Mouse (Mus musculus): ENCODE results near the gene Trim61.
"Not testable (repeated sequence)": the region's sequence is repeated elsewhere in the genome, so short reads cannot be mapped to it uniquely, and the experiment has no call there.

Trim61 gene

DNA sequence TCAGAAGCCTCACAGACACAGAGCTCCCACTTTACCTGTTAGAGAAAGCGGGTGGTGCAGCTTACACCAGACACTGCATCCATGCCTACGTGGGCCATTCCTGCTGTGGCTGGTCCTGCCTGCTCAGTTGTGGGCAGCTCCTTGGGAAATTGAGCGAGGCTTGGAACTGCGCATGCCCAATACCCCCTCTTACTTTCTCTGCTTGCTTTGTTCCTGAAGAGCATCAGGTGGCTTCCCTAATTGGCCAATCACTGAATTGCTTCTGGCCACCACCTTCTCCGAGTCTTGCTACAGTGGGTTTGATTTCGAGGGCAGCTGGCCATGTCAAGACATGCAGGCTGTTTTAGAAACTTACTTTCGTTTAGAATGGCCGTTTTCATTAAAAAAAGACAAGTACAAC, at the start of gene Trim61, which contains the start of gene Trim60:
Gene Trim61, minus strand, starts transcription at position 101 of the 400 bp plus-strand sequence.
Gene Trim60, minus strand, starts transcription at position 162 of the 400 bp plus-strand sequence.
- DNase-seq (ENCODE audit: low spot score in 2 of 2) = no peak

DNA sequence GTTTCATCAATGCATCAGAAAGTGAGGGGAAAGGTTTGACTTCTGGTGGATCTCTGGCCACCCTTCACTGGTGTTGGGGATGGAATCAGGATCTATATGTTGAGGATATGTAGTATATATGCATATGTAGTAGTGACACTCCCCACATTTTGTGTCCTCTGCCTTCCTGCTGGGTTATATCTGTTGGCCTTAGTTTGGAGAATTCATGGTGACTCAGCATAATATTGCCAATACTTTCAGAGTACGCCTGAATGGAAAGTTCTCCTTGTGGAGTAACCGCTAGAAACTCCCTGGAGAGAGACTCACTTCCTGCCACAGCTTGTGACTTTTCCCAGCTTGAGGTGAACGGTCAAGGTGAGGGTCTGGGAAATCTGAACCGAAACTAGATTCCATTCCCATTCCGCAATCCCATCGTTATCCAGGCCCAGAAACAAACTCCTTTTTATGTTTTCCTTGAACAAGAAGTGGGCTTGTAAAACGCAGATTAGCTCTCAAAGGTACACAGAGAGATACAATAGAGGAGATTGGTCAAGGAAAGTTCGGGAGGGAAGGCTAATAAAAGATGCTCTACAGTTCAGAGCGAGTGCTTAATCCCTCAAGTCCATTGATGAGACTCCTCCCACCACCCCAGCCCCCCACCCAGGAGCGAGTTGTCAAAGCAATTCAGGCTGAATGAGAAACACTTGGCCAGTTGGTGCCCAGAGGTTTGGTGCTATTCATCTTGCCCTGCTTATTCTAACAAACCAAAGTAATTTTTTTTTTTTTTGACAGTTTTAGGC, 49.6 kb upstream of the Trim61 start:
- no peak for DNase-seq (ENCODE audit: low spot score in 2 of 2)

DNA sequence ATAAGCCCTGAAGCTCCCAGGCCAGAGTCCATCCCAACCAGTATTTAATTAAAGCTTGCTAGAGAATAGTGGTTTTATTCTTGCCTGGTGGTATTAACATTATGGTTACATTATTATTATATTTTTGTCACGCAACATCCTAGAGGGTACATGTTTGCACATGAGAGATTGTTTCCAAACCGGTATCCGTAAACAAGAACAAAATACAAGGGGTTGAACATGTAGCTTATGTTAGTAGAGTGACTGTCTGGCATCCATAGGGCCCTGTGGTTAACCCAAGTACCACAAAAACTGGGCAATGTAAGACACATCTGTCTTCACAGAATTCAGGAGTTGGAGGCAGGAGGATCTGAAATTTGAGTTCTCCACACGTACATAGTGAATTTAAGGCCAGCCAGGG, 48.7 kb upstream of the Trim61 start:
- no peak for DNase-seq (ENCODE audit: low spot score in 2 of 2)

DNA sequence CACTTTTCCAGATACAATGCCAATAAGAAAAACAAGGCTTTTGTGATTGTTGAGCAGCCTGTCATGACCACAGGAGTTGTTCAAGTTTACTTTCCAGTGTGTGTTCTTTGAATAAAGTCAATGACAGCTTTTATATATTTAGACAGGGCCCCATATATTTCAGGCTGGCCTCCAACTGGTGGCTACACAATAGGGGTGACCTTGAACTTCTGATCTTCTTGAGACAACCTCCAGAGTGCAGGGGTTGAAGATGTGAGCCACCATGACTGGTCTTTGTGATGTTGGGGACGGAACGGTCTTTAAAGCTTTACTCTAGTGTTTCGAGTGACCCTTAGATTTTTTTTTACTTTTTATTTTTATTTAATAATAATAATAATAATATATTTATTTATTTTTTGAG, 47.3 kb upstream of the Trim61 start:
- DNase-seq (ENCODE audit: low spot score in 2 of 2) = no peak

DNA sequence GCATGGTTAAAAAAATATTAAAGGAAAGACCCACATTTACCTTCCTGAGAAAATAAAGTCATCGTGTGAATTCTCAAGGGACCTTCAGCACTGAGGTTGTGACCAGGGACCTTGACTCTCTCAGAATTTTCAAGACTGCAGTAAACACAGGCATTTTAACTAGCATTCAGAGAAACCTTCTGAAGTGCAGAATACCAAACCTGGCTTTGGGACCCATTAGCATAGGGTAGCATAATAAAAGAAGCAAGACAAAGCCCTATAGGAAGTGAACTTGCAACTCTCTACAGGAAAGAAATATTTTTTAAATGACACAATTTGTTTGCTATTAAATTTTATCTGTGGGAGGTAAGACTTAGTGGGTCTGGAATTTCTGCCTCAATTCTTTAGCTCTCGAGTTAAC, 45.7 kb upstream of the Trim61 start:
- no peak for DNase-seq (ENCODE audit: low spot score in 2 of 2)

DNA sequence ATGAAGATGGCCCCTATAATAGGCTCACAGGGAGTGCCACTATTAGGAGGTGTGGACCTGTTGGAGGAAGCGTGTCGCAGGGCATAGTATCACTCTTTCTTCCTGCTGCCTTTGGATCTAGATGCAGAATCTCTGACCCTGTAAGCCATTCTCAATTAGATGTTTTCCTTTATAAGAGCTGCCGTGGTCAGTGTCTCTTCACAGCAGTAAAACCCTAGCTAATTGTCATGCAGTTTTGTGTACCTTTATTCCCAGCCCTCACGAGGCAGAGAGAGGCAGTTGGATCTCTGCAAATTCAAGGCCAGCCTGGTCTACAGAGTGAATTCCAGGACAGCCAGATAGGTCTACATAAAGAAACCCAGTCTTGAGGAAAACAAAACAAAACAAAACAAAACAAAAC, 43.9 kb upstream of the Trim61 start:
- DNase-seq (ENCODE audit: low spot score in 2 of 2) = no peak

DNA sequence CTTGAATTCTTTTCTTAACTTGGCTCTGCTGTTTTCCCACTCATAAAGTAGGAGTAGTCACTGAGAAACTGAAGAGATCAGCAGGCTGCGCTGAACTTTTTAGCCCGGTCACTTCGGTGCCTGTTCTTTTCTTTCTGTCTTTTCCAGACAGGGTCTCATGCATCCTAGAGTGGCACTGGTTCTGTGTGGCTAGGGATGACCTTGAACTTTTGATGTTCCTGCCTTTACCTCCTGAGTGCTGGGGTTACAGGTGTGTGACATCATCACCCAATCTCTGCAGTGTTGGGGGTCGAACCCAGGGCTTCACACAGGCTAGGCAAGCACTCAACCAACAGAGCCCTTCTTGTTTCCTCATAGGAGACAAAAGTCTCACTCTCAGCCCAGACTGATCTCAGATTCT, 38.4 kb upstream of the Trim61 start:
- DNase-seq (ENCODE audit: low spot score in 2 of 2) = no peak

DNA sequence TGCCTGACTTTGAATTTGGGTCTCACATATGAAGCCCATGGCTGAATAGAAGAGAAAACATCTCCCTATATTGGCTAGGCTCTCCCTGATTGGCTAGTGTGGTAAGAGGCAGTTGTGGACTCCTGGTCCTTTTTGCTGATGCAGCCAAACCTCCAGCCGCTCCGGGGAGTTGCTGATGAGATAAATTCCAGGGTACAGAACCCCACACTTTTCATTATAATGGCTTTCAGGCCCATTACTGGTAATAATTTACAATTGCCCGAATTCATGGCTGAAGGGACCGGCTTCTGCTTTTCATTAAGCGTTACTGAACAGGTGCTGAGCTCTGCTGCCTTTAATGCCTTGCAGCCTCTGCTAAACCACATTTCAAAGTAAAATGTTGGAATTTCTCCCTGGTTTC, 35.6 kb upstream of the Trim61 start:
- DNase-seq (ENCODE audit: low spot score in 2 of 2) = no peak

DNA sequence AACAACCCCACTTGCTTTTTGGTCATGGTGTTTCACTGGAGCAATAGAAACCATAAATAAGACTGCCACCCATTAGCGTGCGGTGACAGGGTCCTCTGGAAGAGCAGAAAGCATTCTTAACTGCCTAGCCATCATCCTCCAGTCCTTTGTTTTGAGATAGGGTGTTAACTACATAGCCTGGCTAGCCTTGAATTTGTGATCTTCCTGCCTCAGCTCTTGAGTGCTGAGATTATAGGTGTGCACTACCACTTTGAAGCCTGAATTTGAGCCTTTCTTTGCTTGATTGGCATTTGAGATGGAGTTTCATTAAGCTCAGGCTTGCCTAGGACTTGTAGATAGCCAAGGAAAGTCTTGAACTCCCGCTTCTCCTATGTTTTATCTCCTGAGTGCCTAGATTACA, 35.2 kb upstream of the Trim61 start:
- DNase-seq (ENCODE audit: low spot score in 2 of 2) = no peak

DNA sequence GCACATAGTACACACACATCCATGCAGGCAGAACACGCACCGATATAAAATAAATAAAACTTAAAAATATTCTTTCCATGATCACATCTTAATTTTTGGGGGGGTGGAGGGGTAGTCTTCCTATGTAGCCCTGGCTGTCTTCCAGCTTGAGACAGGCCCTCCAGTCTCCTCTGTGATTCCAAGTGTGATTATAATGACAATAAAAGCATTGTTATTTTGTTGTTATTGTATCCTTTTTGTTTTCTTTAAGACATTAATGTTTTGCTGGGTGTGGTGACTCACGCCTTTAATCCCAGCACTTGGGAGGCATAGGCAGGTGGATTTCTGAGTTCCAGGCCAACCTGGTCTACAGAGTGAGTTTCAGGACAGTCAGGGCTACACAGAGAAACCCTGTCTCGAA, 29.5 kb upstream of the Trim61 start:
- DNase-seq (ENCODE audit: low spot score in 2 of 2) = no peak

DNA sequence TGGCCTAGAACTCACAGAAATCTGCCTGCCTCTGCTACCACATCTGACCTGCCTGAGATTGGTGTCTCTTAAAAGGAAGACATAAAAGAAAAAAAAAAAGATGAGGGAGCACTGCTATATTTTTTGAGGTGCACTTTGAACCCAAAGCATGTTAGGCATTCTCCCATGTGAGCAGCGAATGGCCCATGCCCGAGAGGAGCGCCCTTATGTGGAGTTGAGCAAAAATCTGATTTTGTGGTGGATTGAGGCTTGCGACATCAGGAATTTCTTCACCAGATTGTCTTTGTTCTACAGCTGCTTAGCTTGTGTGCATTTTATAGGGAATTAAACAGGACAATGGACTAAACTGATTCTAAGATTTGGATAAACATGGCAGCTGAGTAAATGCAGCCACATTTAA, 28.9 kb upstream of the Trim61 start:
- no peak for DNase-seq (ENCODE audit: low spot score in 2 of 2)

DNA sequence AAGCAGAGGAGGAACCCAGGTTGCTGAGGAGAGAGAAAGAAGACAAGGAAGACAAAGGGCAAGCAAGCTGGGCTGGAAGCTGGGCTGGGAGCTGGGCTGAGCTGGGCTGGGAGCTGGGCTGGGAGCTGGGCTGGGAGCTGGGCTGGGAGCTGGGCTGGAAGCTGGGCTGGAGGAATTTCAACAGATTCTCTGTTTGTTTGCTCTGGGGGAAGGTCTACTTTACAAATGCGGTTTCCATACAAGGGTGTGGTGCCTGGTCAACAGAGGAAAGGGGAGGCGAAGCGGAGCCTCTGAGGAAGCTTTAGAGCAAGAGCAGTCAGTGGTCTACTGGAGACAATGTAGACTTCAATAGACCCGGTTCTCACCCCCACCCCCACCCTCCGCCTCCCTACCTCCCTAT, 28.2 kb upstream of the Trim61 start:
- DNase-seq (ENCODE audit: low spot score in 2 of 2) = no peak

DNA sequence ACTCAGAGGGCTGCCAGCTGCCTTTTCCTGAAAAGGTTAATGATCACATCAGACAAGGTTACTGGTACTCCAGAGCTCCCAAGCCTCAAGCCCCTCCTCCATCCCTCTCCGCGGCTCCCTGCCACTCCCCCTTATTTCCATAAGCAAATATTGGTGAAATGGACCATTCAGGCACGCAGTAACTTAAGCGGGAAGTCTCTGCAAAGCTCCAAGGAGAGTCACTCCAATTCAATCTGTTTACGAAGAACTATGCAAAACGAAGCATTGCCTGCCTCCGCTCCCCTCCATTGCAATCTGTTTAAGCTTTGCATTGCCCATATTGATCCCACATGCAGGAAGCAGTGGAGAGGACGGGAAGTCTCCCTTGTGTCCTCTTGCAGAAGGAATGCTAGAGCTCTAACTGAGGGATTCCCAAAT, 18.8 kb upstream of the Trim61 start, which contains the start of gene Apela:
Gene Apela, minus strand, starts transcription at position 220 of the 417 bp plus-strand sequence.
- peak; percentile 2 to 10 for DNase-seq (ENCODE audit: low spot score in 2 of 2)

DNA sequence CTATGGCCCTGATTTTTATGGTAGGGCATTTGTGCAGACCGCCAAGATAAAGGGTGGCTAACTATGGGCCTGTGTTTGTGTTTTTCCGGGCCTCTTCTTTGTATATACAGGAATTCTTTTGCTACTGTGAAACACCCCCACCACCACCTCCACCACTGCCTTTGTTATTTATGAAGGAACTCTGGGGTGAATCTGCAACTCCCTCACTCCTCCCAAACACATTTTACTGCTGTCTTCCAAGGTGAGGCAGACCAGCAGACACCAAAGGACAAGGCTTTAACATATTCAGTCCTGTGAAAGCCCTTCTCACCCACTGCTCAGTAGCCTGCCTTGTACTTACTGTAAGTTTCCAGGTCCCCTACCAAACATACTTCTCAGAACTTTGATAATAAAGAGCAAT, 15.8 kb upstream of the Trim61 start:
- no peak for DNase-seq (ENCODE audit: low spot score in 2 of 2)

DNA sequence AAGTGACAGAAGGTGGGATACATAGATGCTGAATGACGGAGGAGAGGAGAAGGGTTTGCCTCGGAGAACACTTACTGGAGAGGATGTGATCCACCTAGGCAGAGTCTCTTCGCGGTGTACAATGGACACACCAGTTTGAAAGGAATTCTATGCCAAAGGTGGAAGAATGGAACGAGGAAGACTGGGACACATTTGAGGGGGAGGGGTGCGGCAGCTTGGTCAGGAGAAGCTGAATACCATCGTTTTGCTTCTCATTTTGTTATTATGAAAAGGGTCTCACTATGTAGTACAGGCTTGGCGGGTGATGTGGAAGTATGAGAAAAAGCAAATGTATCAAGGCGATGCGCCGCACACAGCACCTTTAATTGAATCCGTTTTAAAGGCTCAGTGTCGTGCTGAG, 14.7 kb upstream of the Trim61 start:
- no peak for DNase-seq (ENCODE audit: low spot score in 2 of 2)

DNA sequence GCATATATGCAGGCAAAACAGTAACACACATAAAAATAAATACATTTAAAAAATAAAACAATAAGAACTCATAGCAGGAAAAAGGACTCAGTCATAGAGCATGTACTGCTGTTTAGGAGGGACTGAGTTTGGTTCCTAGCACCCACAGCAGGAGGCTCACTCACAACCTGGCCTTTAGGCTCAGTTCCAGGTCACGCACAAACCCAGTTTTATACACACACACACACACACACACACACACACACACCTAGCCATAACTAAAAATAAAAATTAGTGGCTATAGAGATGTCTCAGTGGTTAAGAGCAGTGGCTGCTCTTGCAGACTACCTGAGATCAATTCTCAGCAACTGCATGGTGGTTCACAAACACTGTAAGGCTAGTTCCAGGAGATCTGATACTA, 13.8 kb upstream of the Trim61 start:
- no peak for DNase-seq (ENCODE audit: low spot score in 2 of 2)

DNA sequence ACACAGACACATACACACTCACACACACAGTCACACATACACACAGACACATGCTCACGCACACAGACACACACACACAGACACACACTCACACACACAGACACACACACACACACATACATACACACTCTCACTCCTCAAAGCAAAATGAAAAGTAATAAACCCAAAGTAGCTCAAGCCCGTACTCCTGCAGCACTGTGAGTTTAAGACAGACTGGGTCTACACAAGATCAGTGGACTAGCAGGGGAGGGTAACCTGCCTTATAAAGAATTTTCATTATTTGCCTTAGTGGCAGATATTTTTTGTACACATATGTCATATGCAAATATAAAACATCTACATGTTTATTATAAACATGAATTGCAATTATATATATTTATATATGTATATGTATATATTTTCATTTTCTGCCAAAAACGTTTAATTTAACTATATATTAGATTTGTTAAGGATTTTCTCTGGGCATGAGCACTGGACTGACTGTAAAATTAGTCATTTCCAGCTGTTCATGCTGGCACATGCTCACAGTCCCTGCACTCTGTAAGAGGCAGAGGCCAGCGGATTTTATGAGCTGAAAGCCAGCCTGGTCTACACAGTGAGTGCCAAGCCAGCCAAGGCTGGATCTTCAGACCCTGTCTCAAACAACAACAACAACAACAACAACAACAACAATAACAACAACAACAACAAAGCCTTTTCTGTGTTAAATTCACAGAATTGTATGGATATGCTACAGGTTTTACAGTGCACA, 12.6 kb upstream of the Trim61 start:
- DNase-seq (ENCODE audit: low spot score in 2 of 2) = no peak

DNA sequence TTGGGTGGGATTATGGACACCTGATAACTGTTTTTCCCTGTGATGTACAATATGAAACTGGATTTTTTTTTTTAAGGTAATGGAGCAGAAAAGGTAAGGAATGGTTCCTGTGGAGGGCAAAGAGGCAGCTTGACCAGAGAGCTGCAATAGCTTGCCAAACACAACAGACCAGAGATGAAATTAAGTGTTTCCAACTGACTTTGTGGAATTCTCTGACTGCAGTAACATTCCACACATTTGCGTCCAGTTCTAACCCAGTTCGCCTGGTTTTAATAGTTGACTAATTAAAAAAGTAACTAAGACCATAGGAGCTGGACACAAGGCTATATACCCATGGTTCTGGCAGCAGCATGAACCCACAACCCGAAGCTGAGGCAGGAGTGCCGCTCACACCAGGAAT, 11.5 kb upstream of the Trim61 start:
- DNase-seq (ENCODE audit: low spot score in 2 of 2) = no peak

DNA sequence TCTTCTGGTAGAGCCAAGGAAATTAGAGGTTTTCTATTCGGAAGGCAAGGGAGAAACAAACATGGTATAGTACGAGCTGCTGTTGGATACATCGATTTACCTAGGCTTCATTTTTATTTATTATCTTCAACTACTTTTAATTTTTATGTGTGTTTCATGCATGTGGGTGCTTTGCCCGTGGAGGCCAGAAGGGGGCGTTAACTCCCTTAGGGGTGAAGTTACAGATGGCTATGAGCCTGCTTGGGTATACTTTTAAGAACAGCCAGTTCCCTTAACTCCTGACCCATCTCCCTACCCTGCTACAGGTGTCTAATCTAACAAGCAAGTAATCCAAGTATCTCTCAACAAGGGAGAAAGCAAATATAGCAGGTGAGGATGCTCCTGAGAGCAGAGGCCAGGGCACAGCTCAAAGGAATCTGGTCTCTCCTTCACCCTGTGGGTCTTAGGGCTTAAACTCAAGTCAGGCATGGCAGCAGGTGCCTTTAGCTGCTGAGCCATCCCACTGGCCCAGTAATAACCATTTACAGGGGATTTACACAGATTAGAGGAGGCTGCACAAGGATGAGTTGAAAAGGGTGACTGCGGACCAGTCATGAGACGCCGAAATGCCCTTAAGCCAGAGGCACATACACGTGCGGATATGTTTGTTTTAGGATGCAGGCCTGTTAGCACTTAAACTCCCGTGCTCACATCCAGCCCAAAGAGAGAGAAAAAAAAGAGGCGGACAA, 10.8 kb upstream of the Trim61 start:
- no peak for DNase-seq (ENCODE audit: low spot score in 2 of 2)

DNA sequence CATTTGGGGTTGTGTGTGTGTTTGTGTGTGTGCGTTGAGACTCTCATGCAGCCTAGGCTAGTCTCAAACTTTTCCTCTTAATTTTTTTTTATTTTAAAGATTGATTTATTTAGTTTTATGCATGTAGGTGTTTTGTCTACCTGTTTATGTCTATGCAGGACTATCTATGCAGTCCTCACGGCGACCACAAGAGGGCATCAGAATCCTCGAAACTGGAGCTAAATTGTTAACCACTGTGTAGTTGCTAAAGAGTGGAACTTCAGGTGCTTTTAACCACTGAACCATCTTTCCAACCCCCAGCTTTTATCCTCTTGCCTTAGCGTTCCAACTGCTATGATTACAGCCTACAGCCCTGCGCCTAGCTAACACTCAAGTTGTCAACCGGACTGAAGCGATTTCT, 4.2 kb upstream of the Trim61 start:
- peak; percentile 79 to 91 for DNase-seq (ENCODE audit: low spot score in 2 of 2)

DNA sequence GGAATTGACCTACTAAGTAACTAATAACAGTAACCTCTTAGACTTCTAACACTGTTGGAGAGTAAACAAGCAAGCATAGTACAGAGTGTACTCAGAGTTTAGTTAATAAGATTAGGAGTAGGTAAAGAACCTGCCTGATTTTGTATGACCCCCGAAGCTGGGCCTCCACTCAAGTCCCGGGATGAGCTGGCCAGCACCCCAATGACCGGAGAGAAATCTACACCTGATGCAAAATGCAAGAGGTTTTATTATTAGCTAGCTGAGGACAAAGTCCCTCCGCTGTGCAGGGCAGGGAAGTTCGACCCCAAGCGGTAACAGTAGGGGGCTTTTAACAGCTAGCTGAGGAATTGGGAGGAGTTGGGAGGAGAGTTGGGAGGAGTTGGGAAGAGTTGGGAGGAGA, 10.7 kb downstream of the Trim61 start:
- DNase-seq (ENCODE audit: low spot score in 2 of 2) = not testable (repeated sequence)

DNA sequence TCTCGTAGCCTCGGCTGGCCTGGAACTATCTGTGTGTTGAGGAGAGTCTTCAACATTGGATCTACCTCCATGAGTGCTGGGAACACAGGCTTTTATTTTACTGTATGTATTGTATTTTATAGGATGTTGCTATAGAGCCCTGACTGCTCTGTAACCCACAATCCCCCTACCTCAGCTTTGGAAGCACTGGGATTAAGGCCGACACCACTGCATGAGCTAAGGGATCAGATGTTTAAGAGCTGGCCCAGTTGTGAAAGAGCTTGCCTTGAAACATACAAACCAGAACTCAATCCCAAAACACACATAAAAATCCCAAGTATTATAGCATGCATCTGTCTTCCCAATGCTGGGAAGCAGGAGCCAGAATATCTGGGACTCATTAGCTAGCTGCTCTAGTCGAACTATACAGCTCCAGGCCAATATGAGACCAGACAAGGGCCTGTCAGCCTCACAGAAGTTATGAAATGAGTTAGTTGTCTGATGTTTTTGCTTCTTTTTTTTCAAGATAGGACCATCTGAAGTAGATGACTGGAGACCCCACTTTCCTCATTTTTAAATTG, 19.4 kb downstream of the Trim61 start:
- DNase-seq (ENCODE audit: low spot score in 2 of 2) = no peak
